Mouse (Mus musculus) gastrocnemius, postnatal 25 days (tissue): ENCODE results near the gene Slc36a3. TPM values are rescaled to one million over a fixed set of nuclear protein-coding genes. Genes with fewer than 3 reads are reported as not detected.

ENCODE experiments used
- total RNA-seq, 2 experiments: library from RNA; stranded (reverse); gene quantifications; 1 replicate in 1 of 2; 2 replicates in 1 of 2; pipeline ENCODE4 v1.2.3; 2021

Slc36a3 gene
- total RNA-seq, 2 experiments from 2014 or later, result not detected

Other genes with a start within 250 kb of the Slc36a3 start
- 10 to 100 TPM; 26.5 to 56.8 TPM for gene Gpx3, start 249.3 kb downstream of the Slc36a3 start, total RNA-seq
- 10 to 100 TPM; 27.6 to 31.9 TPM for gene Tnip1, start 188.8 kb downstream of the Slc36a3 start, total RNA-seq
- 100 to 1,000 TPM; 180 to 209 TPM for gene Anxa6, start 118.3 kb downstream of the Slc36a3 start, total RNA-seq
- 1 to 10 TPM; 5.9 to 6.2 TPM for gene Ccdc69, start 73.6 kb downstream of the Slc36a3 start, total RNA-seq
- gene Gm2a, start 53.6 kb downstream of the Slc36a3 start, total RNA-seq, result 1 to 10 TPM; 5.4 to 8.7 TPM
- 1 to 10 TPM in 1 of 2 experiments, under 1 TPM in 1; 0.41 to 4.8 TPM for gene Slc36a2, start 33.4 kb upstream of the Slc36a3 start, total RNA-seq
- gene Slc36a1, start 52.6 kb upstream of the Slc36a3 start, total RNA-seq, result 1 to 10 TPM; 5.2 to 5.8 TPM
- gene Fat2, start 184.9 kb upstream of the Slc36a3 start, total RNA-seq, result under 1 TPM; 0.05 TPM